Mouse (Mus musculus): ENCODE data around the gene Ankrd22. TPM values are rescaled to one million over a fixed set of nuclear protein-coding genes. Genes with fewer than 3 reads are reported as not detected.

The Ankrd22 gene
- polyA plus RNA-seq, 1 experiment = 0.10 TPM

- H3K27ac ChIP-seq (ENCODE audit: insufficient read depth, low read length) = no peak overlapping the region
- no peaks in the 10 kb centered on the region for H3K27me3 ChIP-seq (ENCODE audit: control insufficient read depth, insufficient read depth, low read length)
- no peak for TF ChIP-seq CTCF (IDR thresholded peaks at IDR 0.05; ENCODE audit: borderline replicate concordance, insufficient read depth, low read depth, low read length)
- no peak for TF ChIP-seq POLR2A (IDR thresholded peaks at IDR 0.05; ENCODE audit: borderline replicate concordance, insufficient read depth, low read length)
- no peak overlapping the region for H3K4me3 ChIP-seq (replicated peaks; ENCODE audit: insufficient read depth, low read depth, low read length)
- H3K4me1 ChIP-seq (ENCODE audit: control insufficient read depth, insufficient read depth, low read length) = no peaks in the 10 kb centered on the region
- WGBS = 96% methylated on average over 1 of the region's 1 CpGs
- DNase-seq = no peak
These were observed 46.8 kb downstream of the Ankrd22 start for GRCm38 (mm10) chr19:34119102-34119501.

GRCm38 (mm10) chr19:34104841-34105240 is 61.0 kb downstream of the Ankrd22 start:
- H3K27me3 ChIP-seq (ENCODE audit: control insufficient read depth, insufficient read depth, low read length) = no peaks in the 10 kb centered on the region
- 75% methylated on average over 3 of the region's 3 CpGs for WGBS
- DNase-seq = no peak
- H3K4me3 ChIP-seq (replicated peaks; ENCODE audit: insufficient read depth, low read depth, low read length) = no peak overlapping the region
- TF ChIP-seq CTCF (IDR thresholded peaks at IDR 0.05; ENCODE audit: borderline replicate concordance, insufficient read depth, low read depth, low read length) = no peak
- no peak for TF ChIP-seq POLR2A (IDR thresholded peaks at IDR 0.05; ENCODE audit: borderline replicate concordance, insufficient read depth, low read length)
- no peaks in the 10 kb centered on the region for H3K4me1 ChIP-seq (ENCODE audit: control insufficient read depth, insufficient read depth, low read length)
- H3K27ac ChIP-seq (ENCODE audit: insufficient read depth, low read length) = no peak overlapping the region

- H3K27ac ChIP-seq (ENCODE audit: insufficient read depth, low read length) = no peak overlapping the region
- no peak for TF ChIP-seq CTCF (IDR thresholded peaks at IDR 0.05; ENCODE audit: borderline replicate concordance, insufficient read depth, low read depth, low read length)
- TF ChIP-seq POLR2A (IDR thresholded peaks at IDR 0.05; ENCODE audit: borderline replicate concordance, insufficient read depth, low read length) = no peak
- DNase-seq = no peak
- H3K4me1 ChIP-seq (ENCODE audit: control insufficient read depth, insufficient read depth, low read length) = no peaks in the 10 kb centered on the region
- WGBS = 92% methylated on average over 7 of the region's 7 CpGs
- no peak overlapping the region for H3K4me3 ChIP-seq (replicated peaks; ENCODE audit: insufficient read depth, low read depth, low read length)
- H3K27me3 ChIP-seq (ENCODE audit: control insufficient read depth, insufficient read depth, low read length) = no peaks in the 10 kb centered on the region
These were observed 64.0 kb downstream of the Ankrd22 start for GRCm38 (mm10) chr19:34101888-34102287.

GRCm38 (mm10) chr19:34100633-34101032 is 65.2 kb downstream of the Ankrd22 start, which contains the start of gene Lipm:
Gene Lipm (plus strand): TSS chr19:34100933.
- no peak for DNase-seq

GRCm38 (mm10) chr19:34096228-34096627 is 69.6 kb downstream of the Ankrd22 start:
- H3K27ac ChIP-seq (ENCODE audit: insufficient read depth, low read length) = no peak overlapping the region
- H3K4me3 ChIP-seq (replicated peaks; ENCODE audit: insufficient read depth, low read depth, low read length) = no peak overlapping the region
- WGBS = 0% methylated on average over 1 of the region's 1 CpGs
- no peak for TF ChIP-seq CTCF (IDR thresholded peaks at IDR 0.05; ENCODE audit: borderline replicate concordance, insufficient read depth, low read depth, low read length)
- TF ChIP-seq POLR2A (IDR thresholded peaks at IDR 0.05; ENCODE audit: borderline replicate concordance, insufficient read depth, low read length) = no peak
- no peak for DNase-seq
- no peaks in the 10 kb centered on the region for H3K27me3 ChIP-seq (ENCODE audit: control insufficient read depth, insufficient read depth, low read length)
- no peaks in the 10 kb centered on the region for H3K4me1 ChIP-seq (ENCODE audit: control insufficient read depth, insufficient read depth, low read length)

More at GRCm38 (mm10) chr19:34100633-34101032, 65.2 kb downstream of the Ankrd22 start, which contains the start of gene Lipm:
- H3K27me3 ChIP-seq (ENCODE audit: control insufficient read depth, insufficient read depth, low read length) = no peaks in the 10 kb centered on the region
- 88% methylated on average over 4 of the region's 4 CpGs for WGBS
- H3K27ac ChIP-seq (ENCODE audit: insufficient read depth, low read length) = no peak within 1 kb of the TSS
- no peak within 1 kb of the TSS for H3K4me3 ChIP-seq (replicated peaks; ENCODE audit: insufficient read depth, low read depth, low read length)
- no peaks in the 10 kb centered on the region for H3K4me1 ChIP-seq (ENCODE audit: control insufficient read depth, insufficient read depth, low read length)
- no peak for TF ChIP-seq POLR2A (IDR thresholded peaks at IDR 0.05; ENCODE audit: borderline replicate concordance, insufficient read depth, low read length)
- TF ChIP-seq CTCF (IDR thresholded peaks at IDR 0.05; ENCODE audit: borderline replicate concordance, insufficient read depth, low read depth, low read length) = no peak

GRCm38 (mm10) chr19:34095381-34095780 is 70.5 kb downstream of the Ankrd22 start:
- H3K4me1 ChIP-seq (ENCODE audit: control insufficient read depth, insufficient read depth, low read length) = no peaks in the 10 kb centered on the region
- WGBS = 37% methylated on average over 5 of the region's 5 CpGs

GRCm38 (mm10) chr19:34089011-34089680 is 76.7 kb downstream of the Ankrd22 start:
- TF ChIP-seq CTCF (IDR thresholded peaks at IDR 0.05; ENCODE audit: borderline replicate concordance, insufficient read depth, low read depth, low read length) (no peak), POLR2A (IDR thresholded peaks at IDR 0.05; ENCODE audit: borderline replicate concordance, insufficient read depth, low read length) (no peak)

More at GRCm38 (mm10) chr19:34095381-34095780, 70.5 kb downstream of the Ankrd22 start:
- TF ChIP-seq CTCF (IDR thresholded peaks at IDR 0.05; ENCODE audit: borderline replicate concordance, insufficient read depth, low read depth, low read length) (no peak), POLR2A (IDR thresholded peaks at IDR 0.05; ENCODE audit: borderline replicate concordance, insufficient read depth, low read length) (no peak)
- no peak for DNase-seq
- Histone ChIP-seq H3K27me3 (ENCODE audit: control insufficient read depth, insufficient read depth, low read length) (no peaks in the 10 kb centered on the region), H3K27ac (ENCODE audit: insufficient read depth, low read length) (no peak overlapping the region), H3K4me3 (replicated peaks; ENCODE audit: insufficient read depth, low read depth, low read length) (no peak overlapping the region)

GRCm38 (mm10) chr19:34078130-34078529 is 87.7 kb downstream of the Ankrd22 start:
- no peaks in the 10 kb centered on the region for H3K27me3 ChIP-seq (ENCODE audit: control insufficient read depth, insufficient read depth, low read length)
- WGBS = 82% methylated on average over 2 of the region's 2 CpGs
- no peak overlapping the region for H3K4me3 ChIP-seq (replicated peaks; ENCODE audit: insufficient read depth, low read depth, low read length)
- no peak for DNase-seq
- TF ChIP-seq POLR2A (IDR thresholded peaks at IDR 0.05; ENCODE audit: borderline replicate concordance, insufficient read depth, low read length) (no peak), CTCF (IDR thresholded peaks at IDR 0.05; ENCODE audit: borderline replicate concordance, insufficient read depth, low read depth, low read length) (no peak)
- H3K27ac ChIP-seq (ENCODE audit: insufficient read depth, low read length) = no peak overlapping the region
- H3K4me1 ChIP-seq (ENCODE audit: control insufficient read depth, insufficient read depth, low read length) = no peaks in the 10 kb centered on the region

More at GRCm38 (mm10) chr19:34089011-34089680, 76.7 kb downstream of the Ankrd22 start:
- Histone ChIP-seq H3K27ac (ENCODE audit: insufficient read depth, low read length) (no peak overlapping the region), H3K4me3 (replicated peaks; ENCODE audit: insufficient read depth, low read depth, low read length) (no peak overlapping the region), H3K4me1 (ENCODE audit: control insufficient read depth, insufficient read depth, low read length) (no peaks in the 10 kb centered on the region), H3K27me3 (ENCODE audit: control insufficient read depth, insufficient read depth, low read length) (no peaks in the 10 kb centered on the region)
- 10% methylated on average over 3 of the region's 3 CpGs for WGBS
- DNase-seq = peak in 1 of 2 experiments; percentile 4

All from cerebellum, adult 2 months (tissue).